Mouse (Mus musculus): ENCODE results near the gene Slc25a12. TPM values are rescaled to one million over a fixed set of nuclear protein-coding genes. Genes with fewer than 3 reads are reported as not detected.
"Not testable (repeated sequence)": the region's sequence is repeated elsewhere in the genome, so short reads cannot be mapped to it uniquely, and the experiment has no call there.

Gene Slc25a12
- total RNA-seq (2021), result 10 to 100 TPM; 60.7 to 74.1 TPM
- polyA plus RNA-seq (2012; rRNA removed), result 32.8 and 46.3 TPM in 2 replicates
- long read RNA-seq, full-length matches to known transcripts, result 37 of 49 reads
- long read RNA-seq, partial matches to known transcripts, result 10 of 49 reads
- long read RNA-seq, other reads (novel, unspliced or antisense), result 2 of 49 reads

DNA sequence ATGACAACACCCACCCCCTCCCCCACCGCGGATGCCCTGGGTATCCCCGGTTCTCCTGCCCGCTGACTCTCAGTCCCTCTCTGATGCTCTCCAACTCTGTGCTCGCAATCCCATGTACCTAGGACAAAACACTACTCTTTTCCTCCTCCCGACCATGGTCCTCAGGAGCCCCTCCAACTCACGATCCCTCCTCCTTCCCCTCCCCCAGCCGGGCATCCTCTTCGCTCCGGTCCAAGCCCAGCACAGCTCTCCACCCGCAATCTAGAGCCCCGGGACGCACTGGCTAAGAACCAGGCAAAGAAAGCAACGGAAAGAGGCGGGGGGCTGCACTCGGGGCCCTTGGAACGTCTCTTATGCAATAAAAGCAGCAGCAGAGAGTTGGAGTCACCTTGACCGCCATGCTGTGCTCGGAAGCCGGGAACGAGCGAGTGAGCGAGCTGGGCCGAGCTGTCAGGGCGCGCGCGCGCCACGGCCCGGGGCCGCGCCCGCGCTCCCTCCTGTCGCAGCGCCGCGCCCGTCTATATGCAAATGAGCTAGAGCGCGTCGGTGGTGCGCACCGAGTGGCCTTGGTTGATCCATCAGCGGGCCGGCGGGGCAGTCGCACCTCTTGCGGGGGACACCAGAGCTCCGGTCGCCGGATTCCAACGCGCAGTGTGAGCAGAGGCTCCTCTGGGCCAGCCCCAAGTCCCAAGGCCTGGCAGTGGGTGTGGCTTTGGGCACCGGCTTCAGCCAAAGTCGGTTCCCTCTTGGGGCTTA, at the start of gene Slc25a12:
Slc25a12 (minus strand) TSS at position 625 of the 756 bp plus-strand sequence.
- peak; percentile 94 for DNase-seq

DNA sequence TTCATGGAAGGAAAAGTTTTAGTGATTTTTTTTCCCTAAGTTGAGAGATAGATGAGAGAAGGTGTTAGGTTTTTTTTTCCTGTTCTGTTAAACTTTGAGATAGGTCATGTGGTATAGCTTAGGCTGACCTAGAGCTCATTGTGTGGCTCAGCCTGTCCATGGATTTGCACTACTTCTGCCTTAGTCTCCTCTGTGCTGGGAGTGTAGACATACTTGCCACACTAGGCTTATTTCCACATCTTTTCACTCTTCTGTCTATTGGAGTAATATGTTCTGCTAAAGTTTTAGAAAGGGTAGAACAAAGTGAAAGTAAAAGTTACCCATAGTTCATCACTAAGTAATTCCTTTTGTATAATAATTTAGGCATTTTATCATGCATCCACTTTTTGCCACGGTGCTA, 38.1 kb upstream of the Slc25a12 start:
- DNase-seq, result no peak

DNA sequence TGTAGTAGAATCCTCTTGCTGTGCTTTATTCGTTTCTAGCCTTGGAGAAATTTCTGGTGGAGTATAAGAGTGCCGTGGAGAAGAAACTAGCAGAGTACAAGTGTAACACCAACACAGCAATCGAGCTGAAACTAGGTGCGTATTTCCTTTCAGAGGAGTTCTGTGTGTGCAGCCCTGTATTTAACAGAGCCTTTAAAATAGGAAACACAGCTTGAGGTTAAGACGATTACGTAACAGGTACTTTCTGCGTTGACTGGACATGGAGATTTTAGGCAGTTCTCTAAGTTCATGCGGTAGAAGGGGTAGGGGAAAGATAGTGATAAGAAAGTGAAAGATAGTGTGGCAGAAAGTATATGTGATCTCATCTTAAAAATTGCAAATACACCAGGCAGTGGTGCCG, 22.3 kb upstream of the Slc25a12 start:
- no peak for DNase-seq

DNA sequence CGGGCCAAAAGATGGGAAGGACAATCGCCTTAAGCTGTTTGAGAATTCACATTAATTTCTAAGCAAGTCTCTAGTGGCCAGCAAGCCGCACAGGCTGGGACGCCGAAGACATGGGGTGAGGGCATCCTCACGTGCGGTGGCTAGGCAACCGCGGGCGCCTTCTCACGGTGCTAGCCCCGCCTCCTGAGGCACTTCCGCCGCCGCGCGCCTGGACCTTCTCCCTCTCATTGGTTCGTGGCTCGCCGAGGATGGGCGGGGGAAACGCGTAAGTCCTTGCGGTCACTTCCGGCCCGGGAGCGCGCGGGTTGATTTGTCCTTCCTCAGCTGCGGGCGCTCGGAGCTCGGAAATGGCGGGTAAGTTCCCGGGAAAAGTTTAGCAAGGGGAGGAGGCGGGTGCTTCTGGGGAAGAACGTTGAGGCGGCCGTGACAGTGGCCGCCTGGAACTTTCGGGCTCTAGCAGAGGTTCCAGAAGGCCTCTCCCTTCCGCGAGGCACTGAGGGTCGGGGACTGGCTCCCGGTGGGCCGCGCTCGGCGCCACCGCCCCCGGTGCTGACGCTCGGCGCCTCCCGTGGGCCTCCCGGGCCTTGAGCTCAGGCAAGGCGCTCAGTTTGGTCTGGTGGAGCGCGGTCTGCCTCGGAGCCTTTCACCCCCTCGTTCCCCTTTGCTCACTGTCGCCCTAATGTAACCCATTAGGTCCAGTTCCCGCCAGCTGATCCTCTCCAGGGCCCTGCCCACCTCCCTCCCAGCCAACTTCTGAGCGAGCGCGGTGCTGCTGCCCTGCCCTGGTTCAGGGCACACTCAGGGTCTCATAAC, 21.6 kb upstream of the Slc25a12 start, which contains the start of gene Hat1:
Hat1 (plus strand) TSS at position 8 of the 813 bp plus-strand sequence.
- DNase-seq, result peak; percentile 96

DNA sequence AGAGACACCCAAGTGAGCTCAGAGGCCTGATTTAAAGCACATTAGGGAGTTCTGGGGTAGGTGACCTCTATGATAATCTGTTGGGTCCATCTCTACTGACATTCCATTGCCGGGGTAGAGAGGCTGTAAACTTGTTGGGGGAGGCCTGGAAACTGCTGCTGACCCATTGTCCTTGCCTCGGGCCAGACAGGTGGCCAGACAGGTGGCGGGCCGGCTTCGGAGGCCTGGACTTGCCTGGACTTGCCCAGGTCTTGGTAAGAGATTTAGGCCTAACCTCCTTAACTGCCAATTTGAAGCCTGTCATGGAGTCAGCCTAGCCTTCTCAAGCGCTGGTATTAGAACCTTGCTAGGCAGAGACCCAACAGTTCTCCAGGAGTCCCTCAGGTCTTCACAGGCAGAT, 20.2 kb upstream of the Slc25a12 start:
- DNase-seq, result no peak

DNA sequence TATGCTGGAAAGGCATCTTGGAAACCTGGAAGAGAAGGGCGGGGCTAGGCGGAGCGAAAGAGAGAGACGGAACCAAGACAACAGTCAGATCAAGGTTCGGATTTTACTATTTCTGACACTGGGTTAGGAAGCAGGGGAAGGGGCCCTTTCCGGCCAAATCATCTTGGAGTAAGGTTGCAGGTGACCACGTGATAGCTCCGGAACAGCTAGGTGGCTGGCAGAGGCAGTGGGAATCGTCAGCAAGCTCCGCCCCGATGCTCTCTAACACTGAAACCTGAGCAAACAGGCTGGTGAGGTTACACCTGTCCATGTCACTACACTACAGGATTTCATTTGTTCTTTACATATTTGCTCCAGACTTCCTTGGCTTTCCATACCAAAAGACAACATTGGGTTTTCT, 16.3 kb upstream of the Slc25a12 start:
- DNase-seq, result no peak

DNA sequence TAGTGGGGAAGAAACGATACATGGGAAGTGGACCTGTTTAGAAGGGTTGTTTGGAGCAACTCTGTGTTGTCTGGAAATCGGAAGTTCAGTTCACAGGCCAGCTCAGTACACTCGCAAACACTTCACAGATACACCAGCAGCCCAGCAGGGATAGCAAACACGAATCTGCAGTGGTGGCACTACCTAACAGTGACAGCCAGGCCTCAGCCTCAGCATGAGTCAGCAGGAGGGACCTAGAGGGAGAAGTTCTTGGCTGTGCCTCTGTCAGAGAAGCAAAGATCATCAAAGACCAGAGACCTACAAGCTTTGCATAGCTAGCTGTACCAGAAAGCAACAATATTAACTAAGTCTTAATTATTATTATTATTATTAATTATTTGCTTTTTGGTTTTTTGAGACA, 14.4 kb upstream of the Slc25a12 start:
- no peak for DNase-seq

DNA sequence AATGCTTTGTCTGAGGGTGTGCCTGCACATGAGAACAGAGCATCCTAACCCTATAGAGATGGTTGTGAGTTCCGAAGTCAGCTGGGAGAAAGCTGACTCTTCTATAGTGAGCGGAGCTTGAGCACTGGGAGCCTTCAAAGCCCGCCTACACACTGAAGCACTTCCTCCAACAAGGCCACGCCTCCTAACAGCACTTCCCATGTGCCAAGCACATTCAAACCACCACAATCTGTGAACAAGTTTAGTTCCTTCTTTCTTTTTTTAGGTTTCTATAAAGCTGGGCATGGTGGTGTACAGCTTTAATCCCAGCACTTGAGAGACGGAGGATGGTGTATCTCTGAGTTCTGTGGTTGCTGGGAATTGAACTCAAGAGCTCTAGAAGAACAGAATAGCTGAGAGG, 9.9 kb upstream of the Slc25a12 start:
- no peak for DNase-seq

DNA sequence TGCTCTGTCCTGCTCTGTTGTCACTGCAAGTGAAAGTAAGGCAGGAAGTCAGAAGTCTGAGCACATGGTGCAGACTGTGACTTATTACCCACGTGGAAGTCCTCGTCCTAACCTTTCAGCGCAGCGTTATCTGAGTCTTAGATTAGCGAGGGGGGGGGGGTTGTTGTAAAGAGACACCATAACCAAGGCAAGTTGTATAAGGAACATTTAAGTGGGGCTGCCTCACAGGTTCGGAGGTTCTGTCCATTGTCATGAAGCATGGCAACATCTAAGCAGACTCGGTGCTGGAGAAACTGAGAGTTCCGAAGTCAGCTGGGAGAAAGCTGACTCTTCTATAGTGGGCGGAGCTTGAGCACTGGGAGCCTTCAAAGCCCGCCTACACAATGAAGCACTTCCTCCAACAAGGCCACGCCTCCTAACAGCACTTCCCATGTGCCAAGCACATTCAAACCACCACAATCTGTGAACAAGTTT, 8.9 kb upstream of the Slc25a12 start:
- DNase-seq, result no peak

DNA sequence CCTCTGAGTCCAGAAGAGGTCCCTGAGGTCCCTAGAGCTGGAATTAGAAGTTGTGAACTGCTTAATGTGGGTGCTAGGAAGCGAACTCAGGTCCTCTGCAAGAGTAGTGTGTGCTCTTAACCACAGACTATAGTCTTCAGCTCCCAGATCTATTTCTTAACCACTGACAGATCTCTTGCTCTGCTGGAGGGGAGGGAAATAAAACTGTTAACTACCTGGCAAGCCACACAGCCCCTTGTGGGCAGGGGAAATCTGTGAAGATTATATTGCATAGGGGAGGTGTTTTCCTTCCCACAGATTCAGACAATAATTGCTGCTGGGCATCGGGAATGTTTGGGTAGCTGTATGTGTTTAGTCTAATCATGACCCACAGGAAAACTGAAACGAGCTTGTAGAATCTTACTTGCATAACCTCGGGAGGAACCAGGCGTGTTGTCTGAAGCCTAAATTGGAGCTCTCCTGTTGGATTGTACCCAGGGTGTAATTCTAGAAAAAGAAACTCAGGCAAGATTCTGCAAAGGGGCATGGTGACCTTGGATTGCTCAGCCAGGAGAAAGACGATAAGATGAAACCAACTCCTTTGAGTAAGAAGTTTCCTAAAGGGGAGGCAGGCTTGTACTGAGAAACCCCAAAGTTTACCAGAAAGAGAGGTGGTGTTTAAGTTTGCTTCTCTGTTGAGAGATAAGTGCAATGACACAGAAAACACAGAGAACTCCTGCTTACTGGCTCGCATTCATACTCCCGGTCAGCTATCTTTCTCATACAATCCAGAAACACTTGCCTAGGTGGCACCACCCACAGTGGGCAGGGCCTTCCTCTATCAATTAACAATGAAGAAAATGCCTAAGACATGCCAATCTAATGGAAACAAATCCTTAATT, 7.0 kb upstream of the Slc25a12 start:
- DNase-seq, result no peak

DNA sequence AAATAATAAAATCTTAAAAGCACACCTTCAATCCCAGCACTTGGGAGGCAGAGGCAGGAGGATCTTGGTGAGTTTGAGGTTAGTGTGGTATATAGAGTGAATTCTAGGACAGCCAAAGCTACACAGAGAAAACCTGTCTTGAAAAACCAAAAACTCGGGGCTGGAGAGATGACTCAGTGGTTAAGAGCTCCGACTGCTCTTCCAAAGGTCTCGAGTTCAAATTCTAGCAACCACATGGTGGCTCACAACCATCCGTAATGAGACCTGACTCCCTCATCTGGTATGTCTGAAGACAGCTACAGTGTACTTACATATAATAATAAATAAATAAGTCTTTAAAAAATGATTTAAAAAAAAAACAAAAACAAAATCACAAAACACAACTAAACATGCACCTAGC, 4.7 kb upstream of the Slc25a12 start:
- DNase-seq, result not testable (repeated sequence)

DNA sequence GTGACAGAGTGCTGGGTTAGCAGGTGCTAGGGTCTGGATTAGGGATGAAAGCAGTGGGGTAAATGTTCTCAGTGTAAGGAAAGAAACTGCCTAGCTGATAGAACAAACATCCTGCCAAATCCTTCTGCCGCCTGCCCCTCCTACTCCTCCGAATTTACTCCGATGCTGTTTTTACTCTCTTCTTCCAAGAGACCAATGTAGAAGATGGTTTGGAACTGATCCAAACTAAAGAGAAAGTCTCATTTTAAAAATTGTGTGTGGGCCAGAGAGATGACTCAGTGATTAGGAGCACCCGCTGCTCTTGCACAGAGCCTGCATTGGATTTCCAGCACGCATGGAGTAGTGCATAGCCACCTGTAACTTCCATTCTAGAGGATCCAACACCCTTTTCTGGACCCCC, 4.2 kb upstream of the Slc25a12 start:
- DNase-seq, result no peak

DNA sequence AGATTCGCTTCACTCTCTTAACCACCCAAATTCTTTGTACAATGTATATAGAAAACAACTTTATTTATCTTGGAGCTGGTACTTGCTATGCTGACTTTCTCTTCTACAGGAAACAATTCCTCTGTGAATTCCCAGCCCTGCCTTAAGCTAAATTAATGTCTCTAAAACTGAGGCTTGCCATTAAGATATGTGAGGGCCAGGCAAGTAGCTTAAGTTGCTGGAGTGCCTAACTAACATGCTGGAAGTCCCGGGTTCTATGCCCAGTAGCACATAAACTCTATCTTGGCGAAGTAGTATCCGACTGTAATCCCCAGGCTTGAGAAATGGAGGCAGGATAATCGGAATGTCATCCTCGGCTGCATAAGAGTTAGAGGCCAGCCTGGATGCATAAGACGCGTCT, 537 bp upstream of the Slc25a12 start:
- DNase-seq, result no peak

DNA sequence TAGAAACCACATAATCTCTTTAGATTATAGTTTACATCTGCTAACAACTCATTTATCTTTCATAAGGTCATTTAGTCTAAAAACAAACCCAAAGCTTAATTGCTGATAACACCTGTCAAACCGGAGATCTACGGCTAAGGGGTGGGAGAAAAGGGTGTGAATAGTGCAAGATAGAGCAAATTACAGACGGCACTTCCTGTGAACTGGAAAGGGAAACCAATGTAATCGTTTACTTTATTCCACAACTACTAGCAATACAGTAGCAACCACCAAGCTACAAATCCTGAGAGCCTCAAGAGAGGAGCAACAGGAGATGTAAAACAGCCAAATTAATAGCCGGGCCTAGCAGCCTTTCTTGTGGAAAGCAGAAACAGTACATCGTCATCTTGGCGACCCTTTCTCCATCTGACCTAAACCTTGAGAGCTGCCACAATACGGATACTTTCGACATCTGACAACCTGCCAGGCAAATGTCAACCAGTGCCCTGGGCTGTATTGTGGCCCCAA, 878 bp downstream of the Slc25a12 start:
- no peak for DNase-seq

DNA sequence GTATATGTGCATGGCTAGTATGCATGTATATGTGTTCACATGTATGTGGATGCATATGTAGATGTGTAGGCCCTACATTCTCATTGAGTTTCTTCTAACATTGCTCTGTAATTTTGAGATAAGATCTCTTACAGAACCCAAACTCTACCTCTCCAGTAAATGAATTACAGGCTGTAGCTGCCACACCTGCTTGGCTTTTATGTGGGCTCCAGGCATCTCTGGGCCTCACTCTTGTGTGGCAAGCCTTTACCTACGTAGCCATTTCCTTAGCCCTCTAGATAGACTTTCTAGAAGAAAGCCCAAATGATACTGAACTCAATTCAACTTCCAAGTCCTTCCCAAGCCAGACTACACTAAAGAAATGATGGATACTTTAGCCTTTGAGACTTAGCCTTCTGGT, 7.4 kb downstream of the Slc25a12 start:
- DNase-seq, result no peak

DNA sequence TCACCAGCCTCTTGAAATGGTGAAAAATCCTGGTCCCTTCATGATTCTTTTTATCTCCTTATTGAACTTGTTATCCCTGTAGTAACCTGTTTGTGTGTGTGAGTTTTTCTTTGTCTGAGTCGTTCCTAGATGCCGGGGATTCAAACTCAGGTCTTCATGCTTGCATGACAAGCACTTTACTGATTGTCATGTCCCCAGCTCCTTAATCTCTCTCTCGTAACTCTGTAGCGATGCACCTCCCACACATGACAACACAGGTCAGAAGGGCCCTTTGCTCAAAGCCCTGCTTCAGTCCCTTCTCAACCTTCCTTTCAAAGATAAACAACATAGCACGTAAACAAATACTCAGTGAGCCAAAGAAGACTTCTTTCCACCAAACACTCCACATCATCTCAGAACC, 9.2 kb downstream of the Slc25a12 start:
- no peak for DNase-seq

DNA sequence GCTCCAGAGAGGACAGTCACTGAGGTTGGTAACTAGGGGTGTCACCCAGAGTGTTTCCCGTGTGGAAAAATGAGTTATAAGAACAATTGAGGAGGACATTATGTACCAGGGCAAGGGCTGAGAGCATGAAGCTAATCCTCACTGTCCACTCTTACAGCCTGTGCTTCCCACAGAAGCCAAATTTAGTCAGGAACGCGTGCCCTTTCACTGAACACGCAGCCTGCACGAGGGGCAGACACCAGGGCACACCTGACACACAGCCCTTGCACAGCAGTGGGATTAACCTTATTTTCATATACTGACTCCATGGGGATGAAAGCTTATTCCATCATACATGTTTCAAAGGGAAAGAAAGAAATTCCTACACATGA, 13.5 kb downstream of the Slc25a12 start:
- DNase-seq, result no peak

DNA sequence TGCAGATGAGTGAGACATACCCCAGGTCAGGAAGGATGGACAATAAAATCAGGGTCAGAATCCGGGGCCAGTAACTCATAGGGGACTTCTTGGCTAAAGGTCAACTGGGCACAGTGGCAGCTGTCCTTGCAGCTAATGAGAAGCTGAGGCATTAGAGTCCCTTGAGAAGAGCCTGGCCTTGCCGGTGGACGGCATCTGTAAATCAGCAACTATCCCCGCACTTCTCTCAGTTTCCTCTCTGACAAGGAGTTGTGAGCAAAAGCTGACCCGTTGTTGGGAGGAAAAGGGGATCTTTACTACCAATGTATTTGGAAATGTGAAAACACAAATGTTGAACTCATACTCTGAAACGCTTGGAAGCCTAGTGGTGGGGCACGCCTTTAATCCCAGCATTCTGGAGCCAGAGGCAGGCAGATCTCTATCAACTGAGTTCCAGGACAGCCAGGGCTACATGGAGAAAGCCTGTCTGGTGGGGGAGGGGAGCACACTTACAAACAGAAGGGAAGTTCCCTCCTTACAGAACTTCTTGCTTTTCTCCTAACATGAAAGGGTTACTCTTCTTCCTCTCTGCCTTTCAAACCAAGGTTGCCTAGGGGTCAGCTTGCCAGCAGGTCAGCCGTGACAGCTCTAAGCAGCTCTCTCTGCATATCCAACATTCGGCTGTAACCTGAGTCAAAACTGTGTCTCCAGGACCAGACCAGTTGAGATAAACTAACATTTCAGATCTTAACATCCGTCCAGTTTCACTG, 14.1 kb downstream of the Slc25a12 start:
- DNase-seq, result peak; percentile 73

DNA sequence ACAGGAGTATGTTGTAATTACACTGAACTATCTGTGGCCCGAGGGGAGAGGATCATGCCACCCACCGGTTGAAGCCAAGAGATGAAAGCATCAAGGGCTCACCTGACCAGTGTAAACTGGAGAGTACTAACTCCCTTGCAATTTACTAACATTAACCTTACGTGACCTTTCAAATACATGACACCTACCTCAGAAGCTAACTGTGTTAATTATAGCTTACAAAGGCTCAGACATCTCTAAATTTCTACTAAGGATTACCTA, 15.9 kb downstream of the Slc25a12 start:
- DNase-seq, result no peak

DNA sequence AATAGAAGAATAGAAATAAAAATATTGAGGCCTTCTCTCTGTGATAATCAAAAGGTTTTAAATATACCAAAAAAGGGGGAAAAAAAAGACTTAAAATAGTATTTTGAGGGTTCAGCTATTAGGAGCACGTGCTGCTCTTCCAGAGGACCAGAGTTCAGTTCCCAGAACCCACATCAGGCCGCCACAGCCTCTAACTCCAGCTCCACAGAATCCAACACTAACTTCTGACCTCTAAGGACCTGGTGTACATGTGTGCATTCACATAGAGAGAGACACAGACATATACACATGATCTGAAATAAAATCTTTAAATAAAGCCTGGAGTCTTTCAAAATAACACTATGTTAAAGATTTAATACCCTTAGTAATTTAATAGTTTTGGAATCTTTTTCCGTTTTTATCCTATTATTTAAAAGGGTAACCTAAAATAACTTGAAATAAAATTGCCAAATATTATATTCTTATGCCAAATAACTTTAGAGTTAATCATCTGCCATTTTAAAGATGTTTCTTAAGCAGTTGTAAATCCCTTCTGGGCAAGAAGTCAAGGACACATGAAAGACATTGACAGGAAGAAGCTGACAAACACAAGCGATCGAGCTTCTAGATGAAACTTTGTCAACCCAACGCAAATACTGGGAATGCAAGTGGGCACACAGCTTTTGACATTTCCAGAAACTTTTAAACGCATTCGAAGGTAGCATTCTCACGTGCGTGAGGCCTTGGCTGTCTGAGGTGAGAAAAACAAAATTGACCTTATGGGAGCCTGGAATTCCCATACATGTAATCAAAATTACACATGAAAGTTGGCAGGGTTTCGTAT, 16.4 kb downstream of the Slc25a12 start:
- DNase-seq, result no peak

All from adrenal gland, adult 2 months (tissue).